9 mouse cellular contexts compared by ENCODE assay signal in the genomic region with DNA sequence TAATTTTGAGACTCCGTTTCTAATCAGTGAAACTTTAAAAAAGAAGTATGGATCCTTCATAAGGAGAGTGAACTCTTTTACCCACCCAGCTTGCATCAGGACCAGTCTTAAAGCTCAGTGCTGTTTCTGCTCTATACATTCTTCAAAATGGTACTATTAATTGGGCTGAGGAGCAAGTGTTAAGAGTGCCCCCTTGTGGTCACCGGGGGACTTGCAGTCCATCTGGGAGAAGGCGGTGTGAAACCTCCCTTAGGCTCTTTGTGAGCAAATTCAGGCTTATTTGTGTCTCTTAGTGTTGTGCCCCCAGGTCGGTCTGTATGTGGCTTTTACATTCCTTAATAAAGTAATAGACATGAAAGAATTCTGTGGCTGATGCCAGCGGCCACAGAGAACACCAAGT. TPM values are rescaled to one million over a fixed set of nuclear protein-coding genes. Genes with fewer than 3 reads are reported as not detected.
A peak's percentile ranks its signal among the peaks of the same experiment; 100 is the strongest.
DNase-seq lines count a peak whose midpoint lies in the region; ATAC-seq and TF ChIP-seq lines count a peak whose summit lies in the region.
"Had no signal": no experiment of that assay in that cellular context is flagged by ENCODE, and none has a peak within 500 bp of the region (broad histone marks: within the 10 kb centered on the region; RNA-seq: fewer than 3 reads in every experiment).

No protein-coding gene starts in this region.

- TF ChIP-seq CTCF in ES-Bruce4 (IDR thresholded peaks at IDR 0.05; ENCODE audit: low read depth, low read length), result peak; percentile 78

- H3K4me2 ChIP-seq in liver, embryonic 13.5 days, result no peak overlapping the region
- H3K4me2 ChIP-seq: limb, embryonic 12.5 days had no signal

- no peak overlapping the region for H3K4me3 ChIP-seq in ES-Bruce4 (ENCODE audit: low read depth, low read length)
- H3K4me3 ChIP-seq in liver, embryonic 13.5 days (replicated peaks), result no peak overlapping the region
- H3K4me3 ChIP-seq: limb, embryonic 12.5 days had no signal

- no peaks in the 10 kb centered on the region for H3K27me3 ChIP-seq in ES-Bruce4 (ENCODE audit: control insufficient read depth, insufficient read depth, low read length, poor library complexity, severe bottlenecking)
- H3K27me3 ChIP-seq in liver, embryonic 13.5 days, result no peaks in the 10 kb centered on the region

- no peak for TF ChIP-seq POLR2A in ES-Bruce4 (IDR thresholded peaks at IDR 0.05; ENCODE audit: insufficient read depth, low read length)

- no peak overlapping the region for H3K27ac ChIP-seq in ES-Bruce4 (ENCODE audit: insufficient read depth, low read length)
- no peak overlapping the region for H3K27ac ChIP-seq in liver, embryonic 13.5 days
- H3K27ac ChIP-seq: limb, embryonic 12.5 days had no signal

- peak; percentile 16 for DNase-seq in 3134 (ENCODE audit: extremely low read depth, insufficient read length, low spot score)
- DNase-seq in c-Kit-positive CD71-positive TER-119-negative erythroid progenitor cells, embryonic 14.5 days (ENCODE audit: low read depth), result peak; percentile 5
- DNase-seq in kidney, postnatal 10 days, result peak; percentile 83
- peak; percentile 2 for DNase-seq in liver, embryonic 13.5 days
- peak; percentile 89 to 91 for DNase-seq in right cerebral cortex, adult 2 months (ENCODE audit: low spot score in 2 of 2)

- no peaks in the 10 kb centered on the region for H3K4me1 ChIP-seq in ES-Bruce4 (ENCODE audit: control insufficient read depth, insufficient read depth, low read length)
- no peaks in the 10 kb centered on the region for H3K4me1 ChIP-seq in liver, embryonic 13.5 days (replicated peaks)

- H3K9ac ChIP-seq in ES-Bruce4 (ENCODE audit: low read depth, poor library complexity, severe bottlenecking), result no peak overlapping the region
- no peak overlapping the region for H3K9ac ChIP-seq in liver, embryonic 13.5 days
- H3K9ac ChIP-seq: limb, embryonic 12.5 days had no signal

- WGBS in liver, embryonic 13.5 days (ENCODE audit: insufficient replicate concordance), result 14% methylated on average over 5 of the region's 5 CpGs

- no peaks in the 10 kb centered on the region for H3K9me3 ChIP-seq in ES-Bruce4 (replicated peaks; ENCODE audit: control insufficient read depth, insufficient read depth, low read length, poor library complexity, severe bottlenecking)
- no peaks in the 10 kb centered on the region for H3K9me3 ChIP-seq in liver, embryonic 13.5 days (replicated peaks)
- H3K9me3 ChIP-seq: limb, embryonic 12.5 days had no signal

- no peak for TF ChIP-seq EP300 in ES-Bruce4 (IDR thresholded peaks at IDR 0.05; ENCODE audit: insufficient read depth, low read depth, low read length)

- ATAC-seq in frontal cortex, adult (ENCODE audit: low TSS enrichment), result peak; percentile 93
- no peak for ATAC-seq in liver, embryonic 13.5 days (ENCODE audit: low read depth)
- no peak for ATAC-seq in erythroid progenitor cell, adult 5-6 weeks (replicated peaks; ENCODE audit: low FRiP score, poor library complexity, severe bottlenecking)

- no peaks in the 10 kb centered on the region for H3K36me3 ChIP-seq in ES-Bruce4 (ENCODE audit: control insufficient read depth, insufficient read depth, low read length, poor library complexity, severe bottlenecking)
- no peaks in the 10 kb centered on the region for H3K36me3 ChIP-seq in liver, embryonic 13.5 days
- H3K36me3 ChIP-seq: limb, embryonic 12.5 days had no signal

RNA-seq across cellular contexts. Expression of gene Ankfn1, which starts 56.6 kb away (rescaled TPM):
- not detected in 2 replicates for polyA plus RNA-seq in ES-Bruce4 (2011; ENCODE audit: insufficient read depth, insufficient read length, low read depth, missing spikeins)
- polyA plus RNA-seq in liver, embryonic 13.5 days (2015; fragmentation: Nextera tagmentation; extraction: Ambion mirVana), result 0.02 TPM in 1 of 2 replicates, not detected in the other
- not detected in 2 replicates for total RNA-seq in erythroid progenitor cell, adult 5-6 weeks (2015; ENCODE audit: low replicate concordance)
- total RNA-seq in erythroid progenitor cell, adult 5-6 weeks (2017; ENCODE audit: low replicate concordance), result not detected in 2 replicates

Comparison
In these comparisons a context has a peak if more than half of its experiments do, and no peak if none do; other contexts are left out.
1. DNase-seq: peak in every context shown above with its lines; median percentile 90 in right cerebral cortex, adult 2 months; 83 in kidney, postnatal 10 days; 16 in 3134; 5 in c-Kit-positive CD71-positive TER-119-negative erythroid progenitor cells, embryonic 14.5 days; 2 in liver, embryonic 13.5 days.